Mouse (Mus musculus) cerebral cortex, adult 2 months (tissue): ENCODE results near the gene Ube2d1.

Source experiments
- WGBS: fragments of 180-500 bp; shearing (Covaris S2); methylation state at CpG from one replicate; pipeline ENCODE4 v1.1.7; 2018; 5-methylcytosine and 5-hydroxymethylcytosine counted together

The Ube2d1 gene

GRCm38 (mm10) chr10:71285126-71285580 is at the start of gene Ube2d1:
Ube2d1 (minus strand) TSS chr10:71285262.
- under 1% methylated on average over 50 of the region's 50 CpGs for WGBS

GRCm38 (mm10) chr10:71332859-71333258 is 47.8 kb upstream of the Ube2d1 start:
- 79% methylated on average over 9 of the region's 9 CpGs for WGBS

- 89% methylated on average over 4 of the region's 4 CpGs for WGBS
Observed at GRCm38 (mm10) chr10:71332376-71332775, 47.3 kb upstream of the Ube2d1 start.

- WGBS, result 92% methylated on average over 7 of the region's 7 CpGs
Observed at GRCm38 (mm10) chr10:71331908-71332307, 46.8 kb upstream of the Ube2d1 start.

GRCm38 (mm10) chr10:71330070-71330469 is 45.0 kb upstream of the Ube2d1 start:
- WGBS, result 94% methylated on average over 12 of the region's 12 CpGs

- 93% methylated on average over 6 of the region's 6 CpGs for WGBS
Observed at GRCm38 (mm10) chr10:71329295-71329694, 44.2 kb upstream of the Ube2d1 start.

GRCm38 (mm10) chr10:71328870-71329269 is 43.8 kb upstream of the Ube2d1 start:
- WGBS, result 82% methylated on average over 5 of the region's 5 CpGs

- WGBS, result 82% methylated on average over 6 of the region's 6 CpGs
Observed at GRCm38 (mm10) chr10:71328382-71328781, 43.3 kb upstream of the Ube2d1 start.

GRCm38 (mm10) chr10:71327386-71327785 is 42.3 kb upstream of the Ube2d1 start:
- WGBS, result 87% methylated on average over 10 of the region's 10 CpGs

GRCm38 (mm10) chr10:71326789-71327188 is 41.7 kb upstream of the Ube2d1 start:
- 5% methylated on average over 7 of the region's 7 CpGs for WGBS

- 78% methylated on average over 7 of the region's 7 CpGs for WGBS
Observed at GRCm38 (mm10) chr10:71326123-71326522, 41.1 kb upstream of the Ube2d1 start.

GRCm38 (mm10) chr10:71323669-71324068 is 38.6 kb upstream of the Ube2d1 start:
- 86% methylated on average over 8 of the region's 8 CpGs for whole genome bisulfite sequencing

- WGBS, result 50% methylated on average over 7 of the region's 7 CpGs
Observed at GRCm38 (mm10) chr10:71316497-71316896, 31.4 kb upstream of the Ube2d1 start.

GRCm38 (mm10) chr10:71316056-71316455 is 31.0 kb upstream of the Ube2d1 start:
- 48% methylated on average over 11 of the region's 11 CpGs for WGBS

GRCm38 (mm10) chr10:71314596-71314995 is 29.5 kb upstream of the Ube2d1 start:
- 94% methylated on average over 3 of the region's 3 CpGs for WGBS

- 71% methylated on average over 3 of the region's 3 CpGs for WGBS
Observed at GRCm38 (mm10) chr10:71310288-71310687, 25.2 kb upstream of the Ube2d1 start.

- WGBS, result 95% methylated on average over 5 of the region's 5 CpGs
Observed at GRCm38 (mm10) chr10:71308199-71308598, 23.1 kb upstream of the Ube2d1 start.

- WGBS, result 65% methylated on average over 6 of the region's 6 CpGs
Observed at GRCm38 (mm10) chr10:71306759-71307158, 21.7 kb upstream of the Ube2d1 start.

GRCm38 (mm10) chr10:71306190-71306589 is 21.1 kb upstream of the Ube2d1 start:
- WGBS, result 26% methylated on average over 6 of the region's 6 CpGs

- WGBS, result 21% methylated on average over 5 of the region's 5 CpGs
Observed at GRCm38 (mm10) chr10:71302490-71302889, 17.4 kb upstream of the Ube2d1 start.

- 69% methylated on average over 16 of the region's 16 CpGs for WGBS
Observed at GRCm38 (mm10) chr10:71300161-71300560, 15.1 kb upstream of the Ube2d1 start.

GRCm38 (mm10) chr10:71293245-71293644 is 8.2 kb upstream of the Ube2d1 start:
- 54% methylated on average over 4 of the region's 4 CpGs for WGBS

GRCm38 (mm10) chr10:71292254-71292653 is 7.2 kb upstream of the Ube2d1 start:
- WGBS, result 10% methylated on average over 10 of the region's 11 CpGs

GRCm38 (mm10) chr10:71291801-71292200 is 6.7 kb upstream of the Ube2d1 start:
- 30% methylated on average over 4 of the region's 4 CpGs for WGBS
